Mouse (Mus musculus): ENCODE data around the gene AY074887. TPM values are rescaled to one million over a fixed set of nuclear protein-coding genes. Genes with fewer than 3 reads are reported as not detected.
A peak's percentile ranks its signal among the peaks of the same experiment; 100 is the strongest.

Gene AY074887
- polyA plus RNA-seq, 1 experiment from 2014 or later: 1.2 TPM

DNA sequence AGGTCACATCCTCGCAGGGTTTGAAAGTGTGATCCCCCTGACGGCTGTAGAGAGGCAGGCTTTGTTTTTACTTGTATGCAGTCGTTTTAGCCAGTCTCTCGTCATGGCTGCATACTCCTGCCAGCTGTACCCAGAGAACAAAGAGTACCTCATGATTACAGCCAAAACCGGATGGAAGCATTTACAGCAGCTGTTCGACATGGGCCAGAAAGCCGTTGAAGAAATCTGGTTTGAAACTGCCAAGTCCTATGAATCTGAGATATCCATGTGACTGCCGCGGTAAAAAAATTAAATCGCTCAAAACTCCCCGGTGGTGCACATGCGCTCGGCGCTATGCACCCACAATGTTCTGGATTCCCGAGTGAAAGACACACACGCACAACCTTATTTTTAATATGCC, 4.5 kb downstream of the AY074887 start:
- no peaks in the 10 kb centered on the region for H3K27me3 ChIP-seq
- H3K4me1 ChIP-seq: peaks cover under 1% of the 10 kb centered on the region
- 70% methylated on average over 16 of the region's 16 CpGs for WGBS
- H3K4me3 ChIP-seq: no peak overlapping the region
- no peaks in the 10 kb centered on the region for H3K36me3 ChIP-seq (ENCODE audit: poor library complexity, severe bottlenecking)
- no peak overlapping the region for H3K9ac ChIP-seq
- H3K9me3 ChIP-seq (replicated peaks): no peaks in the 10 kb centered on the region
- no peak for ATAC-seq
- no peak overlapping the region for H3K4me2 ChIP-seq
- no peak overlapping the region for H3K27ac ChIP-seq

DNA sequence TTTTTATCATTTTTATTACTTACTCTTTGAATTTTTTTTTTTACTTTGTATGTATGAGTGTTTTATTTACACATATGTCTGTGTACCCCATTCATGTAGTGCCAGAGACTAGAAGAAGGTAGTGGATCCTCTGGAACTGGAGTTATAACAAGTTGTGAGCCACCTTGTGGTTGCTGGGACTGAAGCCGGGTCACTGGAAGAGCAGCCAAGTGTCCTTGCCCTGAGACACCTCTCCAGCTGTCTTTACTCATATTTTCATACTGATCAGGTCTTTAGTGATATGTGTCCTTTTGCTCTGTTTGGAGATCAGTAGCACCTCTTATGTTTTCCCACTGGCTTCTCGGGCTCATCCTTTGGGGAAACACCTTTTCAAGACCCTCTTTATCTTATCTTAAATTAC, 6.3 kb downstream of the AY074887 start:
- Histone ChIP-seq H3K36me3 (ENCODE audit: poor library complexity, severe bottlenecking) (no peaks in the 10 kb centered on the region), H3K9ac (no peak overlapping the region), H3K27me3 (no peaks in the 10 kb centered on the region), H3K4me3 (no peak overlapping the region), H3K4me1 (no peaks in the 10 kb centered on the region), H3K4me2 (no peak overlapping the region), H3K27ac (no peak overlapping the region), H3K9me3 (replicated peaks) (no peaks in the 10 kb centered on the region)
- ATAC-seq: no peak
- WGBS: 81% methylated on average over 2 of the region's 2 CpGs

DNA sequence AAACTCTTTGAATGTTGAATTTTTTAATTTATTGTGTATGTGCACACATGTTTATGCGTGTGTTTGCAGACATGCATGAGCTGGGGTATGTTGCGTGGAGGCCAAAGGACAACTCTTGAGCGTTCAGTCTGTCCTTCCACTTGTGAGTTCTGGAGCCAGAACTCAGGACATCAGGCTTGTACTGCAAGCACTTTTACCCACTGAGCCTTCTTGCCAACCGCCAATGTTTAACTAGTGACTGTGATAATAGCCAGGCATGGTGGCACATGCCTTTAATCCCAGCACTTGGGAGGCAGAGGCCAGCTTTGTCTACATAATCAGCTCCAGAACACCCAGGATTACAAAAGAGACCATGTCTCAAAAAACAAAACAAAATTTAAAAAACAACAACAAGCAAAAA, 8.7 kb downstream of the AY074887 start:
- H3K36me3 ChIP-seq (ENCODE audit: poor library complexity, severe bottlenecking): no peaks in the 10 kb centered on the region
- H3K9ac ChIP-seq: no peak overlapping the region
- H3K27ac ChIP-seq: no peak overlapping the region
- H3K4me1 ChIP-seq: no peaks in the 10 kb centered on the region
- no peaks in the 10 kb centered on the region for H3K27me3 ChIP-seq
- WGBS: 92% methylated on average over 4 of the region's 4 CpGs
- ATAC-seq: no peak
- H3K4me2 ChIP-seq: no peak overlapping the region
- no peaks in the 10 kb centered on the region for H3K9me3 ChIP-seq (replicated peaks)
- H3K4me3 ChIP-seq: no peak overlapping the region

DNA sequence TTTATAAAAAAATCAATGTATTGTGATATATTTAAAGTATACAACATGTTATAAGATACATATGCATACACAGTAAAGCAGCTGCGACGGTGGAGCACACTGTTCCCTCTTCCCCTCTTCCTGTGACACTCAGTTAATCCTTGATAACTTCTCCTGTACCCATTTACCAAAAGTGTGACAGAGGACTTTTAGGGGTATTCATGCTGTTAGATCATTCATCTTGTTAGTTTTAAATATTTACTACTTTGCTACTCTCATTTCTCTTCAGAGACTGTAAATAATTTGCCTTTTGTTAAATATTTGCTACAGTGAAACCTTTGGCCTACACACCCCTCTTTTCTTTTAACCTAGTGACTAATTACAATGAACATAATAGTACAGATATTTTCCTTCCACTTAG, 18.4 kb downstream of the AY074887 start:
- no peak for ATAC-seq
- Histone ChIP-seq H3K4me3 (no peak overlapping the region), H3K27me3 (no peaks in the 10 kb centered on the region), H3K27ac (no peak overlapping the region), H3K9ac (no peak overlapping the region), H3K36me3 (ENCODE audit: poor library complexity, severe bottlenecking) (no peaks in the 10 kb centered on the region), H3K9me3 (replicated peaks) (no peaks in the 10 kb centered on the region), H3K4me2 (no peak overlapping the region), H3K4me1 (no peaks in the 10 kb centered on the region)
- 76% methylated on average over 2 of the region's 2 CpGs for WGBS

DNA sequence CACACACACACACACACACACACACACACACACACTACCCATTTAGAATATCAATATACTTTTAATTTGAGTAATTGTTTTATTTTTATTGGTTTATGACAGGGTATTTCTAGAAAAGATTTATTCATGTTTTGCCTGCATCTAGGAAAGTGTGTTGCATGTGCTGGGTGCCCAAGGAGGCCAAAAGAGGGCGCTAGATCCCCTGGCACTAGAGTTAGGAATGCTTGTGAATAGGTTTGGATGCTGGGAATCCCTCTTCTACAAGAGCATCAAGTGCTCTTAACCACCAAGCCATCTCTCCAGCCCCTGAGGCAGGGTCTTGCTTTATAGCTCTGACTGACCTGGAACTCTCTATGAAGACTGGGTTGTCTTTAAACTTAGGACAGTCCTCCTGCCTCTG, 19.0 kb downstream of the AY074887 start:
- H3K9me3 ChIP-seq (replicated peaks): no peaks in the 10 kb centered on the region
- no peak for ATAC-seq
- no peak overlapping the region for H3K27ac ChIP-seq
- H3K27me3 ChIP-seq: no peaks in the 10 kb centered on the region
- H3K9ac ChIP-seq: no peak overlapping the region
- WGBS: 13% methylated on average over 1 of the region's 1 CpGs
- no peak overlapping the region for H3K4me2 ChIP-seq
- no peaks in the 10 kb centered on the region for H3K36me3 ChIP-seq (ENCODE audit: poor library complexity, severe bottlenecking)
- H3K4me1 ChIP-seq: no peaks in the 10 kb centered on the region
- no peak overlapping the region for H3K4me3 ChIP-seq

DNA sequence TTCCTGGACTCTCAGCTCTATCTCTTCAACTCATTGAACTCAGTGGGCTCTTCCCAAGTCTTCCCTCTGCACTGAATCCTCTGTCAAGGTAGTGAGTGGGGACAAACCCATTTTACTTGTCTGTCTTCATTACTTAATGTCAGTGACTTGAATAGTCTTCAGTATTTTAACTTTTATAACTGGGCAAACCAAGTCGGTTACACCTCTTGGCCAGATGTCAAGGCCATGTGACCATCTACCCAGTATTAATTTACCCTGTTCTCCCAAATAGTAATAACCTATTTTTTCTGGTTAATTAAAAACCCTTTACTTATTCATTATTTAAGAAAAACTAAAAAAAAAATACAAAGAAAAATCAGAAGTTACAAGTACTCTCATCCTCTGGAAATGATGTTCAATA, 20.1 kb downstream of the AY074887 start:
- Histone ChIP-seq H3K36me3 (ENCODE audit: poor library complexity, severe bottlenecking) (no peaks in the 10 kb centered on the region), H3K27ac (no peak overlapping the region), H3K4me1 (no peaks in the 10 kb centered on the region), H3K9ac (no peak overlapping the region), H3K4me2 (no peak overlapping the region), H3K27me3 (no peaks in the 10 kb centered on the region), H3K9me3 (replicated peaks) (no peaks in the 10 kb centered on the region), H3K4me3 (no peak overlapping the region)
- WGBS: 87% methylated on average over 1 of the region's 1 CpGs
- no peak for ATAC-seq

DNA sequence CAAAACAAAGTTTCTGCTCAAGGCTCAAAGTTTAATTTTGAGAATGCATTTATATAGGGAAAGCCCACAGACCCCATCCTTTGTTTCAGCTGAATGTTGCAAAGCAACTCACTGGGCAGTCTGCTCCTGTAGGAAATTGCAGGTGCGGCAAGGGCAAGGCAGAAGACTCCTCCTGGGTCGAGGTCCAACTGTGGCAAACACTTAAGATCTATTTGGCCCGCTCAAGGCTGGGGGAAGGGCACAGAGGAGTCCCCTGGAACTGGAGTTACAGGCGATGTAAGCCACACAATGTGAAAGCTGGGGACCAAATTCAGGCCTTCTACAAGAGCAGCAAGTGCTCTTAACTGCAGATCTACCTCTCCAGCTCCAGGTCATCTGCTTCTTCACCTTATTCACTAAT, 30.9 kb downstream of the AY074887 start:
- H3K9me3 ChIP-seq (replicated peaks): no peaks in the 10 kb centered on the region
- H3K4me3 ChIP-seq: no peak overlapping the region
- H3K36me3 ChIP-seq (ENCODE audit: poor library complexity, severe bottlenecking): no peaks in the 10 kb centered on the region
- H3K9ac ChIP-seq: no peak overlapping the region
- peaks cover 9% of the 10 kb centered on the region for H3K4me1 ChIP-seq
- WGBS: 61% methylated on average over 4 of the region's 4 CpGs
- no peak overlapping the region for H3K4me2 ChIP-seq
- no peak overlapping the region for H3K27ac ChIP-seq
- H3K27me3 ChIP-seq: no peaks in the 10 kb centered on the region
- no peak for ATAC-seq

DNA sequence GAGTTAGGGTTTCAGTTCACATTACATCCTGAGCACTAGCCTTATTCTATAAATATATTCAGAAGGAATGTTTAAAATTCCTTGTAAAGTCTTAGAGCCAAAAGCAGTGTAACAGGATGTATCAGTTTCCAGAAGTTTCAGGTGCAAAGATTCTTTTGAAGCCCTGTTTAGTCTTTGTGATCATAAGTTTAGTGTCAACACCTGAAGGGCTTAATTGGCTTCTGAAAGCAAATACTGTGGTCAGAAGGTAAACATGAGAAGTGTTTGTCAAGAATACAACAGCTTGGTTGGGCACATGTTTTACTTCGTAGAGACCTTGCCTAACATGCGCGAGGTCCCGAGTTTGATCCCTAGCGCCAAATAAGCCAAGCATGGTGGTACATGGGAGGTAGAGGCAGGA, 32.0 kb downstream of the AY074887 start:
- Histone ChIP-seq H3K27ac (no peak overlapping the region), H3K4me2 (no peak overlapping the region), H3K27me3 (no peaks in the 10 kb centered on the region), H3K9ac (no peak overlapping the region), H3K9me3 (replicated peaks) (no peaks in the 10 kb centered on the region), H3K4me1 (peaks cover 9% of the 10 kb centered on the region), H3K36me3 (ENCODE audit: poor library complexity, severe bottlenecking) (no peaks in the 10 kb centered on the region), H3K4me3 (no peak overlapping the region)
- no peak for ATAC-seq
- 96% methylated on average over 5 of the region's 5 CpGs for WGBS

DNA sequence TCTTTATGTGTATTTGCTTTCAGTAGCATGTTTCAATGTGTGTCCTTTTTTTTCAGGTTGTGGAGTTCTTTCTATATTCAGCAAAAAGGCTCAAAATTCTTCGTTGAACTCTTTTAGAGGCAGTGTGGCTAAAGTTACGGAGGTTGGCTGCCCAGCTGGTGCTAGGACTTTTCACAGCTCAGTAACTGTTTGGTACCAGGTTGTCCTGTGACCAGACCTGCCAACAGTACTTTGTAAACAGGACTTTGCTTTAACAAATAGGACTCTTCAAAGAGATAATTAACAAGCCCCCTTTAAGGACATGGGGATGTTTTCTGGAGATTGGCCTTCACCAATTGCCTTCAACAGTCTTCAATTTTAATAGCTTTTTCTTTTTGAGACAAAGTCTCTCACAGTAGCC, 32.6 kb downstream of the AY074887 start:
- peaks cover 9% of the 10 kb centered on the region for H3K4me1 ChIP-seq
- H3K27ac ChIP-seq: no peak overlapping the region
- H3K9ac ChIP-seq: no peak overlapping the region
- no peak overlapping the region for H3K4me2 ChIP-seq
- no peak overlapping the region for H3K4me3 ChIP-seq
- 80% methylated on average over 2 of the region's 2 CpGs for WGBS
- no peaks in the 10 kb centered on the region for H3K27me3 ChIP-seq
- ATAC-seq: no peak
- no peaks in the 10 kb centered on the region for H3K9me3 ChIP-seq (replicated peaks)
- no peaks in the 10 kb centered on the region for H3K36me3 ChIP-seq (ENCODE audit: poor library complexity, severe bottlenecking)

DNA sequence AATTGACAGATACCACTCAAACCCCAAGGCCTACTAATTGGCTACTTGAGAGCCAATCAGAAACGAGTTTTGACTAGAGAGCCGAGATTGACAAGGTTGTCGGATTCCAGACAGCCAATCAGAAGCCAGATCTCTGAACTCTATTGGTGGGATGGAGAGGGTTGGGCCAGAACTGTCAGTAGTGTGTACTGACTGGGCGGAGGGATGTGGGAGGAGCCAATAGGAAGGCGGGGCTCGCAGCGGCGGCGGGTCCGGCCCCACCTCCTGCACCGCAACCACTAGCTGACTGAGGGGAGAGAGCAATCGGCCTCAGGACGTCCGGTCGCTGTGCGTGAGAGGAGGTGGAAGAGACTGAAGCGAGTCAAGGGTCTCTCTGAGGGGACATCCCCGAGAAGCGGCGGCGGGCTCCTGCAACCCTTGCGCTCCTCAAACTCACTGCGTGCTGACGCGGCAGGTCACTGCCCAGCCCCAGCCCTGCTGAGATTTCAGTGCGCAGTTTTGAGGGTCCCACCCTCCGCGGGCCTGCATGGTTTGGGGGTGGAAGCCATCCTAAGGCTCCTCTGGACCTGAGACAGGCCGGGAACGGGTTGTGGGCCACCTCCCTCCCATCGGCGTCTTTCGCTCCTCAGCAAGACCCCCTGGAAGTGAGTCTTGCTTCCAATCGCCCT, 33.7 kb downstream of the AY074887 start, which contains the start of gene Hykk:
Hykk (plus strand) TSS at position 274 of the 668 bp plus-strand sequence.
- peak; percentile 99 for ATAC-seq
- Histone ChIP-seq H3K36me3 (ENCODE audit: poor library complexity, severe bottlenecking) (no peaks in the 10 kb centered on the region), H3K4me3 (peak within 1 kb of the TSS; percentile 74), H3K9ac (peak within 1 kb of the TSS; percentile 76), H3K4me1 (peaks cover 9% of the 10 kb centered on the region), H3K4me2 (peak within 1 kb of the TSS; percentile 90), H3K9me3 (replicated peaks) (no peaks in the 10 kb centered on the region), H3K27me3 (no peaks in the 10 kb centered on the region), H3K27ac (no peak within 1 kb of the TSS)
- WGBS: 0% methylated on average over 31 of the region's 34 CpGs

DNA sequence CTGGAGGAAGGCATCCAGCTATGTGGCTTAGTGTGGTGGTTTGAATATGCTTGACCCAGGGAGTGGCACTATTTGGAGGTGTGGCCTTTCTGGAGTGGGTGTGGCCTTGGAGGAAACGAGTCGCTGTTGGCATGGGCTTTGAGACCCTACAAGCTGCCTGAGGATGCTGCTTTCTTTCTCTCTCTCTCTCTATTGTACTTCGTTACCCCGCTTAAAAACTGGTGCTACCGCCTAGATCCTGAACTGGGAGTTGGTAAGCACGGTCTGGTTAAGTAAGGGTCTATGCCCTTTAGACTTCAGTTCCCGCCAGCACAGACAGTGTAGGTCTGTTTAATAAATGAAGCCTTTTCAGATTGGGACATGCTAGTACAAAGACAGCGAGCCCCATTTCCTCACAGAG, 34.4 kb downstream of the AY074887 start:
- H3K9me3 ChIP-seq (replicated peaks): no peaks in the 10 kb centered on the region
- ATAC-seq: peak; percentile 28
- peak overlapping the region; percentile 74 for H3K4me3 ChIP-seq
- H3K27ac ChIP-seq: no peak overlapping the region
- H3K36me3 ChIP-seq (ENCODE audit: poor library complexity, severe bottlenecking): peaks cover 7% of the 10 kb centered on the region
- WGBS: 71% methylated on average over 8 of the region's 8 CpGs
- no peaks in the 10 kb centered on the region for H3K27me3 ChIP-seq
- no peak overlapping the region for H3K9ac ChIP-seq
- H3K4me1 ChIP-seq: peaks cover 9% of the 10 kb centered on the region
- peak overlapping the region; percentile 90 for H3K4me2 ChIP-seq

DNA sequence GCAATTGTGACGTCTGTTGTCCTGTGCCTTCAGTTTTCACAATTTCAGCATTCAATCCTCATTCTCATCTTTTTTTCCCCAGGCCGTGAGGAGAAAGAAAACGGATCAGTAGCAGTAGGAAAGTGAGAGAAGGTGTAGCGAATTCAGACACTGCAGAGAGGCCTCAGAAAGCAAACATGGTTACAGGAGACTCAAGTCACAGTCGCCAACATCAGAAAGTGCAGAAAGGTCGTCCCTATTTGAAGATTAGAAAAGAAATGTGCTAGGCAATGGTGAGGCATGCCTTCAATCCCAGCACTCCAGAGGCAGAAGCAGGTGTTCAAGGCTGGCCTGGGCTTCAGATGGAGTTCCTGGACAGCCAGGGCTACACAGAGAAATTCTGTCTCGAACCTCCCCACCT, 35.2 kb downstream of the AY074887 start:
- WGBS: 69% methylated on average over 7 of the region's 7 CpGs
- Histone ChIP-seq H3K27ac (no peak overlapping the region), H3K4me2 (no peak overlapping the region), H3K4me3 (no peak overlapping the region), H3K9ac (no peak overlapping the region), H3K9me3 (replicated peaks) (no peaks in the 10 kb centered on the region), H3K27me3 (no peaks in the 10 kb centered on the region), H3K4me1 (peaks cover 9% of the 10 kb centered on the region), H3K36me3 (ENCODE audit: poor library complexity, severe bottlenecking) (peaks cover 11% of the 10 kb centered on the region)
- ATAC-seq: no peak

DNA sequence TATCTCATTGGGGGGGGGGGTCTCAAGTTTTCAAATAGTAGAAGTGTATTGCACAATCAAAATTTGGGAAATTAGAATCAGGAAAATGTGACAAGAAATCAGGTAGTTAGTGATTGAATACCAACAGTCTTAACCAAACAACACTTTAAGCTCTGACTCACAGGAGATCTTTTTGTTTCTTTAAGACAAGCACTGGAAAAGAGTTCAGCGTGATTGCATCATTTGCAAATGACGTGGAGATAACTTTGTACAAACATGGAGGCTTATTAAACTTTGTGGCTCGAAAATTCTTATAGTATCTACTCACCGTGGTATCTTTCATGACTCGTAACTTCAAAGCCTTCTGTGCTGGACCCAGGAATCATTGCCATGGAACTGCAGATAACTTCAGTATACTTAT, 41.4 kb downstream of the AY074887 start:
- H3K27ac ChIP-seq: no peak overlapping the region
- no peaks in the 10 kb centered on the region for H3K27me3 ChIP-seq
- no peak for ATAC-seq
- H3K4me2 ChIP-seq: no peak overlapping the region
- H3K9me3 ChIP-seq (replicated peaks): no peaks in the 10 kb centered on the region
- WGBS: 91% methylated on average over 5 of the region's 5 CpGs
- H3K36me3 ChIP-seq (ENCODE audit: poor library complexity, severe bottlenecking): peaks cover 63% of the 10 kb centered on the region
- H3K4me3 ChIP-seq: no peak overlapping the region
- H3K4me1 ChIP-seq: no peaks in the 10 kb centered on the region
- H3K9ac ChIP-seq: no peak overlapping the region

Data from forebrain, embryonic 13.5 days (tissue).